In genomic region chr12:69495776-69496175, GRCm38 (mm10) we compare ENCODE assay signal across 18 mouse cellular contexts.
DNase-seq lines count a peak whose midpoint lies in the region; ATAC-seq and TF ChIP-seq lines count a peak whose summit lies in the region.
"Had no signal": no experiment of that assay in that cellular context is flagged by ENCODE, and none has a peak within 500 bp of the region (broad histone marks: within the 10 kb centered on the region; RNA-seq: fewer than 3 reads in every experiment).

No protein-coding gene starts in this region.

- intact Hi-C loops in heart, postnatal 10 days (cut with DNase I): loop anchor here (10.0 kb wide), 1 partner anchor 121 kb away; the partner anchor contains the start of genes Arf6 and Gm9887

- 67% methylated on average over 5 of the region's 5 CpGs for WGBS in heart, embryonic 13.5 days
- 64% methylated on average over 5 of the region's 5 CpGs for WGBS in lung, embryonic 14.5 days
- 62% methylated on average over 5 of the region's 5 CpGs for WGBS in lung, adult 2 months

- no peak for DNase-seq in heart, postnatal 10 days
- DNase-seq in lung, embryonic 14.5 days: no peak
- DNase-seq in lung, adult 2 months: no peak
- no peak for DNase-seq in retina, postnatal 1 day
- DNase-seq: adrenal gland, adult 2 months; cerebellum, adult 9-10 months; kidney, adult 9 months; liver, embryonic 13.5 days; lung, postnatal 4 days; right cerebral cortex, adult 18-20 months; thymus, postnatal 36 days had no signal

- no peak overlapping the region for H3K4me3 ChIP-seq in heart, embryonic 13.5 days
- H3K4me3 ChIP-seq in lung, embryonic 14.5 days (ENCODE audit: low read depth, low read length): no peak overlapping the region
- H3K4me3 ChIP-seq in lung, adult 2 months (replicated peaks; ENCODE audit: extremely low read depth, low read depth, low read length): no peak overlapping the region
- H3K4me3 ChIP-seq in myocyte: no peak overlapping the region
- H3K4me3 ChIP-seq: forebrain, embryonic 10.5 days; limb, embryonic 13.5 days; liver, embryonic 13.5 days; midbrain, embryonic 12.5 days; neural tube, embryonic 12.5 days had no signal

- no peaks in the 10 kb centered on the region for H3K79me2 ChIP-seq in myocyte (ENCODE audit: control insufficient read depth, insufficient read depth)

- no peaks in the 10 kb centered on the region for H3K27me3 ChIP-seq in heart, embryonic 13.5 days (replicated peaks)
- no peaks in the 10 kb centered on the region for H3K27me3 ChIP-seq in lung, embryonic 14.5 days (ENCODE audit: insufficient read depth, low read length)
- no peaks in the 10 kb centered on the region for H3K27me3 ChIP-seq in myocyte (ENCODE audit: control insufficient read depth, insufficient read depth, insufficient read length)
- H3K27me3 ChIP-seq: limb, embryonic 13.5 days; liver, embryonic 13.5 days; midbrain, embryonic 12.5 days; neural tube, embryonic 12.5 days had no signal

- H3ac ChIP-seq in myocyte (ENCODE audit: control insufficient read depth, insufficient read length): no peak overlapping the region

- ATAC-seq in heart, embryonic 13.5 days (ENCODE audit: extremely low read depth, insufficient number of reproducible peaks, low FRiP score, low TSS enrichment): no peak
- ATAC-seq in lung, embryonic 14.5 days (ENCODE audit: insufficient read depth): no peak
- peak; percentile 55 for ATAC-seq in common myeloid progenitor, adult 5-6 weeks (replicated peaks; ENCODE audit: low read depth, poor library complexity, severe bottlenecking)

- H3K27ac ChIP-seq in heart, embryonic 13.5 days (replicated peaks): peak overlapping the region; percentile 61; the same call in 1 of the 2 replicates
- H3K27ac ChIP-seq in lung, embryonic 14.5 days (ENCODE audit: low read depth): peak overlapping the region; percentile 88; the same call in 1 of the 2 replicates
- H3K27ac ChIP-seq: forebrain, embryonic 10.5 days; limb, embryonic 13.5 days; liver, embryonic 13.5 days; midbrain, embryonic 12.5 days; neural tube, embryonic 12.5 days had no signal

- H3K4me1 ChIP-seq in heart, embryonic 13.5 days: peaks cover 47% of the 10 kb centered on the region
- peaks cover 40% of the 10 kb centered on the region for H3K4me1 ChIP-seq in lung, embryonic 14.5 days (ENCODE audit: insufficient read depth)
- peaks cover 24% of the 10 kb centered on the region for H3K4me1 ChIP-seq in lung, adult 2 months (ENCODE audit: control insufficient read depth, insufficient read depth, low read length)
- H3K4me1 ChIP-seq: midbrain, embryonic 12.5 days; neural tube, embryonic 12.5 days had no signal

- H3K36me3 ChIP-seq in heart, embryonic 13.5 days: no peaks in the 10 kb centered on the region
- H3K36me3 ChIP-seq in lung, embryonic 14.5 days (ENCODE audit: insufficient read depth): no peaks in the 10 kb centered on the region
- no peaks in the 10 kb centered on the region for H3K36me3 ChIP-seq in myocyte (ENCODE audit: control insufficient read depth, insufficient read depth)
- H3K36me3 ChIP-seq: forebrain, embryonic 10.5 days; limb, embryonic 13.5 days; liver, embryonic 13.5 days; midbrain, embryonic 12.5 days; neural tube, embryonic 12.5 days had no signal

- H3K9me3 ChIP-seq in heart, embryonic 13.5 days: no peaks in the 10 kb centered on the region
- H3K9me3 ChIP-seq in lung, embryonic 14.5 days (ENCODE audit: low read depth, low read length): no peaks in the 10 kb centered on the region
- H3K9me3 ChIP-seq: forebrain, embryonic 10.5 days; limb, embryonic 13.5 days; liver, embryonic 13.5 days; midbrain, embryonic 12.5 days; neural tube, embryonic 12.5 days had no signal

- TF ChIP-seq POLR2A in lung, adult 2 months (IDR thresholded peaks at IDR 0.05; ENCODE audit: borderline replicate concordance, extremely low read depth, low read depth, low read length): no peak
- no peak for TF ChIP-seq POLR2A in myocyte (IDR thresholded peaks at IDR 0.05; ENCODE audit: insufficient read length, low read depth)

- H3K9ac ChIP-seq in heart, embryonic 13.5 days: no peak overlapping the region
- no peak overlapping the region for H3K9ac ChIP-seq in lung, embryonic 14.5 days
- H3K9ac ChIP-seq: limb, embryonic 13.5 days; liver, embryonic 13.5 days; midbrain, embryonic 12.5 days; neural tube, embryonic 12.5 days had no signal

- H3K4me2 ChIP-seq in heart, embryonic 13.5 days: no peak overlapping the region
- H3K4me2 ChIP-seq in lung, embryonic 14.5 days: no peak overlapping the region
- peak overlapping the region; percentile 86 for H3K4me2 ChIP-seq in myocyte (ENCODE audit: low read depth)
- H3K4me2 ChIP-seq: limb, embryonic 13.5 days; liver, embryonic 13.5 days; midbrain, embryonic 12.5 days; neural tube, embryonic 12.5 days had no signal

- TF ChIP-seq CTCF in lung, embryonic 14.5 days (IDR thresholded peaks at IDR 0.05; ENCODE audit: low read depth): no peak
- TF ChIP-seq CTCF in lung, adult 2 months (IDR thresholded peaks at IDR 0.05; ENCODE audit: insufficient read depth, low read length): no peak

TF ChIP-seq in myocyte, 11 proteins besides CTCF, POLR2A, EP300 and RAD21:
- no peak for TF ChIP-seq CEBPB (IDR thresholded peaks at IDR 0.05; ENCODE audit: insufficient read depth, poor library complexity, severe bottlenecking)
- no peak for TF ChIP-seq E2F4 (IDR thresholded peaks at IDR 0.05; ENCODE audit: insufficient read depth)
- TF ChIP-seq MAX (IDR thresholded peaks at IDR 0.05; ENCODE audit: low read depth): no peak
- no peak for TF ChIP-seq USF1 (IDR thresholded peaks at IDR 0.05; ENCODE audit: low read depth)
- TF ChIP-seq POLR2AphosphoS2 (IDR thresholded peaks at IDR 0.05; ENCODE audit: insufficient read length, low read depth): no peak
- TF ChIP-seq MYOG (IDR thresholded peaks at IDR 0.05; ENCODE audit: control insufficient read depth in 1 of 3, insufficient read depth in 1 of 3, insufficient read length in 2 of 3, low read depth in 2 of 3): no peak
- no peak for TF ChIP-seq MYOD1 (IDR thresholded peaks at IDR 0.05; ENCODE audit: control insufficient read depth in 1 of 3, insufficient read length in 2 of 3, low read depth in 2 of 3)
- no peak for TF ChIP-seq SRF (IDR thresholded peaks at IDR 0.05; ENCODE audit: control insufficient read depth, insufficient read length, low read depth)
- no peak for TF ChIP-seq REST (IDR thresholded peaks at IDR 0.05; ENCODE audit: insufficient read depth, insufficient read length)
